Mouse (Mus musculus) stomach, postnatal 0 days (tissue): Measurements from ENCODE around the gene Strip1. TPM values are rescaled to one million over a fixed set of nuclear protein-coding genes. Genes with fewer than 3 reads are reported as not detected.

Experiments used
- ATAC-seq: fragments of 200-750 bp; cut with Nextera tagmentation; 2 replicates; pipeline ENCODE4 v1.8.0; 2017; ENCODE audit not compliant: low FRiP score, low TSS enrichment
- DNase-seq: peaks from one replicate; pipeline ENCODE4 v3.0.0-alpha.2; 2016; ENCODE audit warnings: low spot score
- H3K27ac ChIP-seq: fragments of 300-500 bp; sonication (generic); replicated peaks from 2 replicates; pipeline ENCODE4 v1.5.1; 2014; ENCODE audit warnings: mild to moderate bottlenecking, control low read depth
- H3K27me3 ChIP-seq: fragments of 300-500 bp; sonication (generic); 2 replicates; pipeline ENCODE4 v1.6.1; 2014; ENCODE audit warnings: low read length; ENCODE audit not compliant: control insufficient read depth, insufficient read depth
- H3K36me3 ChIP-seq: fragments of 300-500 bp; sonication (generic); 2 replicates; pipeline ENCODE4 v1.6.1; 2014; ENCODE audit warnings: low read length, mixed read lengths; ENCODE audit not compliant: control insufficient read depth, insufficient read depth
- H3K4me1 ChIP-seq: fragments of 300-500 bp; sonication (generic); replicated peaks from 2 replicates; pipeline ENCODE4 v1.6.1; 2014; ENCODE audit warnings: antibody characterized with exemption; ENCODE audit not compliant: control insufficient read depth, insufficient read depth
- H3K4me2 ChIP-seq: fragments of 300-500 bp; sonication (generic); replicated peaks from 2 replicates; pipeline ENCODE4 v1.6.1; 2014; ENCODE audit warnings: low read depth, mild to moderate bottlenecking, control low read depth, moderate library complexity
- H3K4me3 ChIP-seq: fragments of 300-500 bp; sonication (generic); 2 replicates; pipeline ENCODE4 v1.5.1; 2014; ENCODE audit warnings: low read depth, low read length, control low read depth
- H3K9ac ChIP-seq: fragments of 300-500 bp; sonication (generic); 2 replicates; pipeline ENCODE4 v1.6.1; 2014; ENCODE audit warnings: mild to moderate bottlenecking, low read length, control low read depth, mixed read lengths
- H3K9me3 ChIP-seq: fragments of 300-500 bp; sonication (generic); 2 replicates; pipeline ENCODE4 v1.6.1; 2016; ENCODE audit warnings: low read length; ENCODE audit not compliant: control insufficient read depth
- CTCF ChIP-seq: IDR thresholded peaks from 2 replicates; pipeline ENCODE4 v1.5.1; 2016; ENCODE audit warnings: antibody characterized with exemption, low read depth, mild to moderate bottlenecking, moderate library complexity
- EP300 ChIP-seq: optimal IDR thresholded peaks from 2 replicates; pipeline ENCODE3; 2016; ENCODE audit warnings: antibody characterized with exemption
- WGBS: fragments of 180-500 bp; shearing (Covaris S2); extraction: QIAGEN DNeasy Blood & Tissue Kit; methylation state at CpG from one replicate; pipeline ENCODE4 v1.1.7; 2014; 5-methylcytosine and 5-hydroxymethylcytosine counted together
- polyA plus RNA-seq: library from polyadenylated mRNA; unstranded; fragments of >200 nt; fragmentation: Nextera tagmentation; extraction: Ambion mirVana; gene quantifications from 2 replicates; pipeline ENCODE4 v1.2.1, GENCODE M21; 2015

The Strip1 gene
- polyA plus RNA-seq, 1 experiment from 2014 or later: 25.4 TPM

GRCm38 (mm10) chr3:107617800-107618199 lies 13.7 kb downstream of the Strip1 start:
- ATAC-seq (no peak), DNase-seq (no peak)
- Histone ChIP-seq H3K36me3 (peaks cover 50% of the 10 kb centered on the region), H3K4me1 (no peaks in the 10 kb centered on the region), H3K4me2 (no peak overlapping the region), H3K27ac (no peak overlapping the region), H3K4me3 (no peak overlapping the region), H3K9ac (no peak overlapping the region), H3K27me3 (no peaks in the 10 kb centered on the region), H3K9me3 (no peaks in the 10 kb centered on the region)
- TF ChIP-seq CTCF: no peak
- no peak for TF ChIP-seq EP300
- 87% methylated on average over 3 of the region's 3 CpGs for WGBS

GRCm38 (mm10) chr3:107612902-107613525 lies 18.5 kb downstream of the Strip1 start:
- Histone ChIP-seq H3K9me3 (no peaks in the 10 kb centered on the region), H3K27ac (no peak overlapping the region), H3K27me3 (no peaks in the 10 kb centered on the region), H3K4me1 (no peaks in the 10 kb centered on the region), H3K4me3 (no peak overlapping the region), H3K36me3 (peaks cover 46% of the 10 kb centered on the region), H3K4me2 (no peak overlapping the region), H3K9ac (no peak overlapping the region)
- TF ChIP-seq CTCF (peak; percentile 96), EP300 (no peak)
- ATAC-seq (peak; percentile 22; the same call in 1 of the 2 replicates), DNase-seq (peak; percentile 69)
- 88% methylated on average over 11 of the region's 11 CpGs for WGBS

GRCm38 (mm10) chr3:107611394-107611793 lies 20.1 kb downstream of the Strip1 start:
- no peaks in the 10 kb centered on the region for H3K27me3 ChIP-seq
- TF ChIP-seq CTCF (no peak), EP300 (no peak)
- WGBS: 63% methylated on average over 4 of the region's 4 CpGs
- H3K4me2 ChIP-seq: no peak overlapping the region
- H3K27ac ChIP-seq: no peak overlapping the region
- no peak for DNase-seq
- no peak overlapping the region for H3K9ac ChIP-seq
- no peak for ATAC-seq
- H3K4me3 ChIP-seq: no peak overlapping the region
- no peaks in the 10 kb centered on the region for H3K9me3 ChIP-seq
- H3K36me3 ChIP-seq: peaks cover 36% of the 10 kb centered on the region
- no peaks in the 10 kb centered on the region for H3K4me1 ChIP-seq

GRCm38 (mm10) chr3:107609376-107609775 lies 22.1 kb downstream of the Strip1 start:
- no peak for TF ChIP-seq CTCF
- no peak for TF ChIP-seq EP300
- Histone ChIP-seq H3K4me1 (no peaks in the 10 kb centered on the region), H3K27ac (no peak overlapping the region), H3K4me3 (no peak overlapping the region), H3K27me3 (no peaks in the 10 kb centered on the region), H3K36me3 (peaks cover 21% of the 10 kb centered on the region), H3K9me3 (no peaks in the 10 kb centered on the region), H3K9ac (no peak overlapping the region), H3K4me2 (no peak overlapping the region)
- WGBS: 49% methylated on average over 3 of the region's 3 CpGs
- ATAC-seq: no peak
- no peak for DNase-seq

GRCm38 (mm10) chr3:107608808-107609207 lies 22.7 kb downstream of the Strip1 start:
- WGBS: 38% methylated on average over 4 of the region's 4 CpGs
- Histone ChIP-seq H3K36me3 (peaks cover 16% of the 10 kb centered on the region; the same call in 1 of the 2 replicates), H3K9me3 (no peaks in the 10 kb centered on the region), H3K4me2 (no peak overlapping the region), H3K4me3 (no peak overlapping the region), H3K27me3 (0 out of 2 replicates have a peak, but pooled peaks cover 2% of the 10 kb centered on the region), H3K4me1 (no peaks in the 10 kb centered on the region), H3K9ac (no peak overlapping the region), H3K27ac (no peak overlapping the region)
- ATAC-seq (no peak), DNase-seq (no peak)
- TF ChIP-seq EP300 (no peak), CTCF (no peak)

- H3K27me3 ChIP-seq: 0 out of 2 replicates have a peak, but pooled peaks cover 2% of the 10 kb centered on the region
- H3K9me3 ChIP-seq: no peaks in the 10 kb centered on the region
- H3K9ac ChIP-seq: no peak overlapping the region
- TF ChIP-seq EP300 (no peak), CTCF (no peak)
- peaks cover 5% of the 10 kb centered on the region; the same call in 1 of the 2 replicates for H3K36me3 ChIP-seq
- WGBS: 83% methylated on average over 8 of the region's 8 CpGs
- H3K4me3 ChIP-seq: no peak overlapping the region
- H3K4me1 ChIP-seq: no peaks in the 10 kb centered on the region
- no peak overlapping the region for H3K4me2 ChIP-seq
- DNase-seq (no peak), ATAC-seq (no peak)
- H3K27ac ChIP-seq: no peak overlapping the region
Observed at GRCm38 (mm10) chr3:107607221-107607620, 24.3 kb downstream of the Strip1 start.
